Mouse (Mus musculus) G1E (cell line): ENCODE data around the gene Tprgl. TPM values are rescaled to one million over a fixed set of nuclear protein-coding genes. Genes with fewer than 3 reads are reported as not detected.

Source experiments
- ATAC-seq: 2 replicates; pipeline ENCODE4 v1.8.0; 2016; ENCODE audit warnings: mild to moderate bottlenecking; ENCODE audit not compliant: insufficient number of reproducible peaks, poor library complexity, low FRiP score, severe bottlenecking; ENCODE audit errors: extremely low read depth
- DNase-seq: peaks from one replicate; pipeline ENCODE4 v3.0.0; 2012; ENCODE audit warnings: low spot score
- H3K27me3 ChIP-seq: 2 replicates; pipeline ENCODE4 v1.6.1; 2012; ENCODE audit warnings: mild to moderate bottlenecking, low read length, inconsistent platforms; ENCODE audit not compliant: insufficient read depth
- H3K36me3 ChIP-seq: replicated peaks from 2 replicates; pipeline ENCODE3; 2012; ENCODE audit warnings: mild to moderate bottlenecking, inconsistent platforms
- H3K4me1 ChIP-seq: 2 replicates; pipeline ENCODE4 v1.6.1; 2012; ENCODE audit warnings: low read depth, low read length, inconsistent platforms, mixed read lengths; ENCODE audit not compliant: insufficient read depth
- H3K4me3 ChIP-seq: 2 replicates; pipeline ENCODE4 v1.5.1; 2012; ENCODE audit warnings: low read depth, mild to moderate bottlenecking, inconsistent platforms, low read length, moderate library complexity, mixed read lengths
- H3K9me3 ChIP-seq: replicated peaks from 2 replicates; pipeline ENCODE4 v1.6.1; 2012; ENCODE audit warnings: inconsistent platforms
- CTCF ChIP-seq: IDR thresholded peaks from 2 replicates; pipeline ENCODE4 v1.5.1; 2012; ENCODE audit warnings: low read depth, low read length, inconsistent platforms, mixed read lengths
- GATA1 ChIP-seq: IDR thresholded peaks from 2 replicates; pipeline ENCODE4 v1.6.1; 2012; ENCODE audit warnings: borderline replicate concordance, low read length, inconsistent platforms, mixed read lengths
- GATA2 ChIP-seq: IDR thresholded peaks from 2 replicates; pipeline ENCODE4 v1.6.1; 2012; ENCODE audit warnings: low read depth, low read length, inconsistent platforms, borderline replicate concordance
- POLR2AphosphoS5 ChIP-seq: IDR thresholded peaks from 2 replicates; pipeline ENCODE4 v1.6.1; 2012; ENCODE audit warnings: low read depth, low read length, inconsistent platforms; ENCODE audit not compliant: insufficient replicate concordance
- TAL1 ChIP-seq: conservative IDR thresholded peaks from 2 replicates; pipeline ENCODE4 v1.6.1; 2012; ENCODE audit warnings: low read depth, low read length, inconsistent platforms, mixed read lengths
- polyA plus RNA-seq: library from polyadenylated mRNA; stranded (reverse); fragments of >175 nt; gene quantifications from 2 replicates; pipeline ENCODE4 v1.2.3, GENCODE M21; 2012
- total RNA-seq, 2 experiments: library from RNA; stranded (forward) in 1 of 2; stranded (reverse) in 1 of 2; fragments of 200-1000 nt in 1 of 2; fragments of >200 nt in 1 of 2; fragmentation: Nextera tagmentation in 1 of 2; gene quantifications; 2 replicates each; pipeline ENCODE4 v1.2.3; 2014 to 2017

The Tprgl gene
- total and polyA plus RNA-seq, 3 experiments, result 51.1 to 60.8 (median 55.8) TPM

- DNase-seq (no peak), ATAC-seq (no peak)
- TF ChIP-seq GATA1 (no peak), TAL1 (no peak), CTCF (no peak), GATA2 (no peak), POLR2AphosphoS5 (no peak)
- Histone ChIP-seq H3K27me3 (peaks cover 15% of the 10 kb centered on the region; the same call in 1 of the 2 replicates), H3K9me3 (peaks cover 14% of the 10 kb centered on the region), H3K36me3 (peaks cover 55% of the 10 kb centered on the region), H3K4me1 (peaks cover 28% of the 10 kb centered on the region), H3K4me3 (no peak overlapping the region)
Measured at GRCm38 (mm10) chr4:154144712-154145111, 15.8 kb downstream of the Tprgl start.

GRCm38 (mm10) chr4:154142211-154143040, 18.0 kb downstream of the Tprgl start, which contains the start of gene Wrap73:
Gene Wrap73, plus strand, starts transcription at chr4:154142372.
- Histone ChIP-seq H3K27me3 (peaks cover 15% of the 10 kb centered on the region; the same call in 1 of the 2 replicates), H3K9me3 (peaks cover 18% of the 10 kb centered on the region), H3K4me3 (peak within 1 kb of the TSS; percentile 80), H3K4me1 (peaks cover 24% of the 10 kb centered on the region), H3K36me3 (peaks cover 33% of the 10 kb centered on the region)
- ATAC-seq (peak; percentile 98), DNase-seq (peak; percentile 99)
- TF ChIP-seq POLR2AphosphoS5, result no peak

- Histone ChIP-seq H3K27me3 (peaks cover 15% of the 10 kb centered on the region; the same call in 1 of the 2 replicates), H3K9me3 (peaks cover 18% of the 10 kb centered on the region), H3K4me3 (peak overlapping the region; percentile 80; the same call in 1 of the 2 replicates), H3K36me3 (peaks cover 21% of the 10 kb centered on the region), H3K4me1 (peaks cover 24% of the 10 kb centered on the region)
- no peak for TF ChIP-seq TAL1
- TF ChIP-seq CTCF, result no peak
- no peak for TF ChIP-seq GATA2
- ATAC-seq (no peak), DNase-seq (no peak)
Measured at GRCm38 (mm10) chr4:154141009-154141867, 19.2 kb downstream of the Tprgl start.

GRCm38 (mm10) chr4:154140213-154141008, 20.1 kb downstream of the Tprgl start:
- Histone ChIP-seq H3K9me3 (peaks cover 18% of the 10 kb centered on the region), H3K27me3 (peaks cover 15% of the 10 kb centered on the region; the same call in 1 of the 2 replicates), H3K4me1 (peaks cover 24% of the 10 kb centered on the region), H3K4me3 (no peak overlapping the region), H3K36me3 (peaks cover 14% of the 10 kb centered on the region)
- no peak for TF ChIP-seq GATA1
- TF ChIP-seq POLR2AphosphoS5, result no peak
- no peak for TF ChIP-seq GATA2
- no peak for TF ChIP-seq TAL1
- ATAC-seq (no peak), DNase-seq (no peak)

GRCm38 (mm10) chr4:154140182-154140212, 20.5 kb downstream of the Tprgl start, which contains the start of gene Trp73:
Gene Trp73, minus strand, starts transcription at chr4:154140208.
- ATAC-seq (no peak), DNase-seq (no peak)
- Histone ChIP-seq H3K4me1 (peaks cover 24% of the 10 kb centered on the region), H3K9me3 (peaks cover 18% of the 10 kb centered on the region), H3K27me3 (peaks cover 15% of the 10 kb centered on the region; the same call in 1 of the 2 replicates), H3K36me3 (peaks cover 10% of the 10 kb centered on the region), H3K4me3 (no peak within 1 kb of the TSS; the same call in 1 of the 2 replicates)
- no peak for TF ChIP-seq GATA2
- no peak for TF ChIP-seq GATA1
- no peak for TF ChIP-seq POLR2AphosphoS5
- no peak for TF ChIP-seq CTCF

- H3K9me3 ChIP-seq, result peaks cover 18% of the 10 kb centered on the region
- TF ChIP-seq GATA1 (no peak), POLR2AphosphoS5 (no peak), CTCF (no peak), GATA2 (no peak), TAL1 (no peak)
- no peak for DNase-seq
- ATAC-seq, result no peak
- H3K36me3 ChIP-seq, result peaks cover 9% of the 10 kb centered on the region
- peaks cover 16% of the 10 kb centered on the region; the same call in 1 of the 2 replicates for H3K27me3 ChIP-seq
- peaks cover 24% of the 10 kb centered on the region for H3K4me1 ChIP-seq
- H3K4me3 ChIP-seq, result no peak overlapping the region; the same call in 1 of the 2 replicates
Measured at GRCm38 (mm10) chr4:154139671-154140181, 20.7 kb downstream of the Tprgl start.
